In the genomic region with DNA sequence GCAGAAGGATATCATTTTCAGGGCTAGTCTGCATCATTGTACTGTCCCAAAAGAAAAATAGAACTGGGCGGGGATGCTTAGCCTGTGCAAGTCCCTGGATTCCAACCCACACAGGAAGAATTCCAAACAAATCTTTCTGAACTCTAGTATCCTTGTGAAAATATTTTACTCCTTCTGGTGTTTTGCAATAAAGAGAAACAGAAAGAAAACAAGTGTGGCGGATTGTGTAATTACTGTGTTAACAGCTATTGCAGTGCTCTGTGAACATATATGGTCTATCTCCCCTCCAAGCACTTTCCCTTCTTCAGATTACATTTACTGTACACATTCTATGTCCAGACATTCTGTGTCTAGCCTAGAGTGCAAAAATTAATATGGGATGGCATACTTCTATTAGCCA, we compare ENCODE assay signal across 31 mouse cellular contexts.
A peak's percentile ranks its signal among the peaks of the same experiment; 100 is the strongest.
DNase-seq lines count a peak whose midpoint lies in the region; ATAC-seq lines count a peak whose summit lies in the region.
"Had no signal": no experiment of that assay in that cellular context is flagged by ENCODE, and none has a peak within 500 bp of the region (broad histone marks: within the 10 kb centered on the region; RNA-seq: fewer than 3 reads in every experiment).

No protein-coding gene starts in this region.

- peak; percentile 32 for DNase-seq in heart, adult 8-10 months (ENCODE audit: low spot score)
- no peak for DNase-seq in heart, embryonic 10.5 days (ENCODE audit: low spot score)
- peak; percentile 29 for DNase-seq in lung, postnatal 25 days (ENCODE audit: low spot score)
- DNase-seq in lung, postnatal 10 days, result no peak
- peak; percentile 65 for DNase-seq in adipocyte (ENCODE audit: low spot score)
- DNase-seq: adrenal gland, postnatal 14 days; cerebellum, adult 11 months; cerebellum, adult 9-10 months; cerebellum, postnatal 36 days; gastrocnemius, postnatal 25 days; heart, postnatal 10 days; kidney, adult 8-10 months; layer of hippocampus, adult 9-11 months; liver; retina, postnatal 1 day; right cerebral cortex, postnatal 25 days; spleen, adult 18-20 months; thymus, postnatal 14 days had no signal

- 88% methylated on average over 2 of the region's 2 CpGs for WGBS in heart, embryonic 10.5 days
- WGBS in midbrain, embryonic 13.5 days, result 91% methylated on average over 2 of the region's 2 CpGs

- no peak overlapping the region for H3K4me3 ChIP-seq in heart, embryonic 10.5 days
- H3K4me3 ChIP-seq in midbrain, embryonic 13.5 days (replicated peaks), result no peak overlapping the region
- H3K4me3 ChIP-seq: heart, embryonic 13.5 days; hindbrain, embryonic 12.5 days; intestine, embryonic 15.5 days; megakaryocyte, embryonic 14.5 days; midbrain, embryonic 12.5 days had no signal

- H3K36me3 ChIP-seq in heart, embryonic 10.5 days, result no peaks in the 10 kb centered on the region
- no peaks in the 10 kb centered on the region for H3K36me3 ChIP-seq in midbrain, embryonic 13.5 days
- H3K36me3 ChIP-seq: hindbrain, embryonic 12.5 days; intestine, embryonic 15.5 days; midbrain, embryonic 12.5 days had no signal

- no peaks in the 10 kb centered on the region for H3K4me1 ChIP-seq in heart, embryonic 10.5 days
- no peaks in the 10 kb centered on the region for H3K4me1 ChIP-seq in midbrain, embryonic 13.5 days (replicated peaks)
- H3K4me1 ChIP-seq: hindbrain, embryonic 12.5 days; intestine, embryonic 15.5 days; midbrain, embryonic 12.5 days had no signal

- peak; percentile 57; the same call in 1 of the 2 replicates for ATAC-seq in megakaryocyte progenitor cell, adult 5-6 weeks (replicated peaks; ENCODE audit: poor library complexity)
- no peak for ATAC-seq in erythroblast, adult 5-6 weeks (replicated peaks; ENCODE audit: low FRiP score, poor library complexity, severe bottlenecking)
- no peak for ATAC-seq in midbrain, embryonic 13.5 days
- ATAC-seq: forebrain, embryonic 16.5 days; hindbrain, postnatal 0 days; intestine, embryonic 15.5 days; Patski had no signal

- no peak overlapping the region for H3K27ac ChIP-seq in heart, embryonic 10.5 days
- H3K27ac ChIP-seq in midbrain, embryonic 13.5 days, result no peak overlapping the region
- H3K27ac ChIP-seq: heart, embryonic 13.5 days; hindbrain, embryonic 12.5 days; hindbrain, postnatal 0 days; intestine, embryonic 15.5 days; kidney, postnatal 0 days; midbrain, embryonic 12.5 days had no signal

- H3K9me3 ChIP-seq in heart, embryonic 10.5 days, result no peaks in the 10 kb centered on the region
- H3K9me3 ChIP-seq in midbrain, embryonic 13.5 days, result no peaks in the 10 kb centered on the region
- H3K9me3 ChIP-seq: heart, embryonic 13.5 days; hindbrain, embryonic 12.5 days; intestine, embryonic 15.5 days; megakaryocyte, embryonic 14.5 days; midbrain, embryonic 12.5 days had no signal

- no peaks in the 10 kb centered on the region for H3K27me3 ChIP-seq in heart, embryonic 10.5 days (ENCODE audit: insufficient read depth, poor library complexity, severe bottlenecking)
- no peaks in the 10 kb centered on the region for H3K27me3 ChIP-seq in midbrain, embryonic 13.5 days
- H3K27me3 ChIP-seq: CH12.LX; heart, embryonic 13.5 days; hindbrain, embryonic 12.5 days; intestine, embryonic 15.5 days; midbrain, embryonic 12.5 days had no signal

- no peak overlapping the region for H3K9ac ChIP-seq in midbrain, embryonic 13.5 days (replicated peaks)
- H3K9ac ChIP-seq: heart, embryonic 13.5 days; hindbrain, embryonic 12.5 days; intestine, embryonic 15.5 days; midbrain, embryonic 12.5 days had no signal

- no peak overlapping the region for H3K4me2 ChIP-seq in midbrain, embryonic 13.5 days (replicated peaks)
- H3K4me2 ChIP-seq: heart, embryonic 13.5 days; hindbrain, embryonic 12.5 days; intestine, embryonic 15.5 days; midbrain, embryonic 12.5 days had no signal

Comparison
In these comparisons a context has a peak if more than half of its experiments do, and no peak if none do; other contexts are left out.
1. DNase-seq: peak in heart, adult 8-10 months (single experiment), lung, postnatal 25 days (single experiment) and adipocyte (single experiment); none in heart, embryonic 10.5 days (single experiment) and lung, postnatal 10 days (single experiment).